Mouse (Mus musculus) hematopoietic stem cell, adult 5-6 weeks (primary cell): Measurements from ENCODE around the gene Ubac2. TPM values are rescaled to one million over a fixed set of nuclear protein-coding genes. Genes with fewer than 3 reads are reported as not detected.

ENCODE experiments used
- ATAC-seq, 2 experiments: fragments of 125-278 bp in 1 of 2; replicated peaks in 1 of 2; 2 replicates each; pipeline ENCODE4 v1.8.0; 2016 to 2017; ENCODE audit warnings: inconsistent platforms in 2 of 2, mild to moderate bottlenecking in 2 of 2, moderate number of reproducible peaks in 2 of 2, low read depth in 1 of 2, moderate TSS enrichment in 1 of 2; ENCODE audit not compliant: low FRiP score in 2 of 2, poor library complexity in 2 of 2, severe bottlenecking in 2 of 2, insufficient read depth in 1 of 2, low TSS enrichment in 1 of 2
- total RNA-seq: library from RNA; stranded (forward); fragments of 172-1452, 232-1000 nt; gene quantifications from 2 replicates; pipeline ENCODE4 v1.2.3, GENCODE M21; 2017

The Ubac2 gene
- total RNA-seq, 1 experiment from 2014 or later: 23.1 TPM

DNA sequence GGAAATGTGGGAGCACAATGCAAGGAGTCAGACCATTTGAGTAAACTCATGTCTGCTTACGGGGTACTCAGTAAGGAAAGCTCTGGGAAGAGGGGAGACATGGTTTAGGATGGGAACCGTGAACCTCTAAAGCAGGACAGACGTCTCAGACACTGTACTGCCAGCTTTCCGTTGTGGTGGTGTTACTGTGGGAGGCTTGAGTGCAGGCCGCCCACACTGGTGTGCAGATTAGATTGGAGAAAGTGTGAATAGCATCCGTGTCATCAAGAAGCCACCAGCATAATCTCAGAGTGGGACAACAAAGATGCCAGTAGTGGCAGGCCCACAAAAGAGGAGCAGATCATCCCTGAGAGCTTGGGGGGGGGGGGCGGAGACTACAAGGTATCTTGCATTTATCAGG, 123.8 kb downstream of the Ubac2 start:
- ATAC-seq: no peak

GRCm38 (mm10) chr14:122003812-122004211, 125.4 kb downstream of the Ubac2 start:
- ATAC-seq: 0 out of 4 replicates have a peak, but pooled peaks of 1 of the 2 experiments have one; percentile 16

DNA sequence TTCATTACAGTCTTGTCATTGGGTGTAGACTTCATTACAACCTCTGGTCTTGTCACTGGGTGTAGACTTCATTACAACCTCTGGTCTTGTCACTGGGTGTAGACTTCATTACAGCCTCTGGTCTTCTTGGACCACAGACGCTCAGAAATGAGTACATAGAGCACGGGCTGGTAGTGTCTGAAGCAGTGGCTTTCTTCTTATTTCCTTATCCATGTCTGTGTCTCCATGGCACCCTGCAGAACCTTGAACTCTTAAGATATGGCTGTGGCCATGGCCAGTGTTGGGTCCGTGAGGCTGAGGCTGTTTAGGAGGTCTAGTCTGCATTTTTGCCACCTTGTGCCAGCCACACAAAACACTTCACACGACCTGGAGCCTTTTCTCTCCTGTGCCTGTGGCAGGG, 129.8 kb downstream of the Ubac2 start:
- no peak for ATAC-seq

DNA sequence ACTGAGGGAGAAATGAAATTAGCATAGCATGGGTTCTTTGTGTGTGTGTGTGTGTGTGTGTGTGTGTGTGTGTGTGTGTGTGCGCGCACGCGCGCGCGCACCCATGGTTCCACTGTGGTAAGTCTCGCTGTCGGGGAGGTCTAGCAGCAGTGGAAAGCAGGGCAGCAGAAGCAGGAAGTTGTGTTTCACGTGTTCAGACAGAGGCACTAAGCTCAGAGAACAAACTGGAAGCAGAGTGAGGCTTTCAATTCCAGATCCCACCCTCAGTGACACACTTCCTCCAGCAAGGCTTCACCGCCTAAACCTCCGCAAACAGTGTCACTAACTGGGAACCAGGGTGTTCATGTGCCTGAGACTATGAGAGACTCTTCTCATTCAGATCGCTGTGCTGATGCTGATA, 131.1 kb downstream of the Ubac2 start:
- peak; percentile 90 to 92 for ATAC-seq

- no peak for ATAC-seq
Observed at GRCm38 (mm10) chr14:122010301-122010700, 131.9 kb downstream of the Ubac2 start.

GRCm38 (mm10) chr14:122011768-122012167, 133.3 kb downstream of the Ubac2 start:
- no peak for ATAC-seq

DNA sequence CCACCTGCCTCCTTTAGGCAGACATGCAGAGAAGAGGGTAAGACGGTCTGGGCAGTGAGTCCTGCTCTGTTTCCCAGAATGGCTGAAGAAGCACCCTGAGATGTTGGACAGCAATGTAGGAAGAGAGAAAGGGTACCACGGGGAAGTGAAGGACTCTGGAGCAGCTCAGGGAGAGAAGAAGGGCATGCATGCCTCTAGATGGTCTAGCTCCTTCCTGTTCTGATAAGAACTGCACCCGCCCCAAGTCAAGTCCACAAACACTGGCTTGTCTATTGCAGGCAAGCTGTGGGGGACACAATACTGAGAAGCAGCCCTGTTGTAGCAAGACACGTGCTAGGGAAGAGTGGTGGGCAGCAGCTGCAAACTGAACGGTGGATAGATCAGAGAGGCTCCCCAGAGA, 133.8 kb downstream of the Ubac2 start:
- no peak for ATAC-seq

DNA sequence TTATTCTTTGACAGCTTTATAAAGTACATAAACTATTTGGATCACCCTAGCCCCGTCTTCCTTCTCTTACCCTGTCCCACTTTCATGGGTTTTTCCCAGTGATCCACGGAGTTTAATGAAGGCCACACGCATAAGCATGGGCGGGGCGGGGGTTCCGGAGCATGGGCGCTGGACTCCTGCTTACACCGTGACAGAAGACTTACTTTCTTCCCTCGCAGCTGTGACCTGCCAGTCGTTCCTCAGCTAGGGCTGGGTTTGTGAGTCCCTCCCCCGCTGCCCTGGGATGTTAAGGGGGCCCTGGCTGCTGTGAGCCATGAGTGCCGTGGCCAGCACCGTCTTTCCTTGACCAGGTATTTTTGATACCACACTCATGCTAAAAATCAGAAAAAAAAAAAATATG, 134.4 kb downstream of the Ubac2 start:
- no peak for ATAC-seq

- peak; percentile 62 to 73 for ATAC-seq
Observed at GRCm38 (mm10) chr14:122013417-122013951, 135.1 kb downstream of the Ubac2 start.

- ATAC-seq: no peak
Observed at GRCm38 (mm10) chr14:122017958-122018357, 139.5 kb downstream of the Ubac2 start.

DNA sequence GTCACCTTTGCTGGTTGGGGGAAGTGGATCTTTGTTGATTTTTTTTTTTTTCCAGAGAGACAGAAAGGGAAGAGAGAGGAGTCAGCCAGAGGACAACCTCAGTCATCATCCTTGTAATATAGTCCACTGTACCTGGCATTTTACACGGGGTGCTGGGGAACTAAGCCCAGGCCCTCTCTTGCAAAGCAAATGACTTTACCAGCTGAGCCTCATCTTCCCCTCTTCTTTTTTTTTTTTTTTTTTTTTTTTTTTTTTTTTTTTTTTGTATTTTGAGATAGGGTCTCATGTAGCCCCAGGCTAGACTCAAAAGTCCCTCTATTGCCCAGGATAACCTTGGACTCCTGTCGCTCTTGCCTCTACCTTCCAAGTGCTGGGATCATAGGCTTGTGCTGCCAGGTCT, 141.0 kb downstream of the Ubac2 start:
- ATAC-seq: no peak

DNA sequence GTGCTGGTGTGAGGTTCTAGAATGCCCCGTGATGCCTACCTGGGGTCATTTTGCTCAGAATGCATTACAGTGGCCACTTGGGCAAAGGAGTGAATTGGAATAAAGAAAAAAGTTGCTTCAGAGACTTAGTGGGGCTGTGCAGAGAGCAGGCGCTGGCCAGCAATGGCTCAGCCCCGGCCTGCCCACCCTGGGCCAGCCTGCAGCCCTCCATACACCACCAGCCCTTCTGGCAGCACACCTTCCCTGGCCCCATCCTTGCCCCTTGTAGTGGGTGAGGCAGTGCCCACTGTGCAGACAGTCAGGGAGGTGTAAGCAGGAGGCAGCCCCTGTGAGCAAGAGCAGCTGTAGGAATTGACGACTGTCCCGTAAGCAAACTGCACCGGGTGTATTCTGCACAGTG, 142.1 kb downstream of the Ubac2 start:
- ATAC-seq: no peak

GRCm38 (mm10) chr14:122023054-122023453, 144.6 kb downstream of the Ubac2 start:
- ATAC-seq: no peak

GRCm38 (mm10) chr14:122023928-122024327, 145.5 kb downstream of the Ubac2 start:
- ATAC-seq: peak in 1 of 2 experiments; percentile 26; a peak in 1 of 4 replicates

GRCm38 (mm10) chr14:122028926-122029745, 150.7 kb downstream of the Ubac2 start:
- ATAC-seq: peak; percentile 80 to 87

- no peak for ATAC-seq
Observed at GRCm38 (mm10) chr14:122029851-122030250, 151.4 kb downstream of the Ubac2 start.

DNA sequence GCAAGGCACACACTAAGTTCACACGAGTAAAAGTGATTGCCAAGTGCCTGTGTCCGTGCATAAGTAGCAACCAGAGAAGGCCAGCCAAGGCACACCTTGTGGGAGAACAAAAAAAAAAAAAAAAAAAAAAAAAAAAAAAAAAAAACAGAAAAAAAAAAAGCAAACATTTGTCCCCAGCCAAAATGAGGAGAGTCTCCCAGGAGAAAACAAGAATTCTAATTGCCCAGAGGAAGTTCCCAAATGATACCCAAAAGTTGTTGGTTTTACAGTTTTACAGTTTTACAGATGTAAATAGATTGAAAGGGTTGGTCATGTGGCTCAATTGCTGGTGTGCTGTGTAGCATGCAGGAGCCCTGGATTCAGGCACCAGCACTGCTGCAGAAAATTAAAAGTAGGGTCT, 153.6 kb downstream of the Ubac2 start:
- ATAC-seq: no peak

GRCm38 (mm10) chr14:122034451-122034850, 156.0 kb downstream of the Ubac2 start, which contains the start of gene Timm8a2:
Timm8a2 (plus strand) TSS chr14:122034674.
- no peak for ATAC-seq

DNA sequence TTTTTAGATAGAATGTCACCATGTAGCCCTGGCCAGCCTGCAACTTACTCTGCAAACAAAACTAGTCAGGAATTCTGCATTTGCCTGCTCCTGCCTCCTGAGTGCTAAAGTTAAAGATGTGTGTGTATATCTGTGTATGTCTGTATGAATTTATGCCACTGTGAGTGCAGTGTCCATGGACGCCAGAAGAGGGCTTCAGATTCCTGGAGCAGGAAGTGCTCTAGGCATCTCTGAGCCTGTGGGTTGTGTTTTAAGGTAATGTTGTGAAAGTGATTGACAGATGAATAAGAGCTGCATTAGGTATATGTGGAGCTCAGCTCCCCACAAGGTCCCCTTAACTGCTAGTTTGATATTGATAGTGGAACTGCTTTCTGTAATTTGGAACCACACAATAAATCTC, 156.8 kb downstream of the Ubac2 start:
- ATAC-seq: no peak
